Mouse (Mus musculus) liver, embryonic 11.5 days (tissue): ENCODE measurements around the gene Fam57a. TPM values are rescaled to one million over a fixed set of nuclear protein-coding genes. Genes with fewer than 3 reads are reported as not detected.

ENCODE experiments used
- ATAC-seq: fragments of 200-750 bp; cut with Nextera tagmentation; replicated peaks from 2 replicates; pipeline ENCODE4 v1.8.0; 2017; ENCODE audit warnings: moderate number of reproducible peaks, mild to moderate bottlenecking, moderate TSS enrichment, moderate library complexity; ENCODE audit not compliant: low FRiP score
- DNase-seq: peaks from one replicate; pipeline ENCODE4 v3.0.0-alpha.2; 2017; ENCODE audit warnings: low spot score
- H3K27ac ChIP-seq: fragments of 300-500 bp; sonication (generic); 2 replicates; pipeline ENCODE4 v1.5.1; 2014; ENCODE audit warnings: mild to moderate bottlenecking, low read depth, low read length, control low read depth
- H3K27me3 ChIP-seq: fragments of 300-500 bp; sonication (generic); replicated peaks from 2 replicates; pipeline ENCODE4 v1.6.1; 2014; ENCODE audit warnings: low read length, mixed read lengths; ENCODE audit not compliant: control insufficient read depth, insufficient read depth
- H3K36me3 ChIP-seq: fragments of 300-500 bp; sonication (generic); 2 replicates; pipeline ENCODE4 v1.6.1; 2014; ENCODE audit warnings: mild to moderate bottlenecking, low read length, moderate library complexity, mixed read lengths; ENCODE audit not compliant: control insufficient read depth, insufficient read depth
- H3K4me1 ChIP-seq: fragments of 300-500 bp; sonication (generic); replicated peaks from 2 replicates; pipeline ENCODE4 v1.6.1; 2014; ENCODE audit warnings: low read length, mixed read lengths; ENCODE audit not compliant: control insufficient read depth, insufficient read depth
- H3K4me2 ChIP-seq: fragments of 300-500 bp; sonication (generic); 2 replicates; pipeline ENCODE4 v1.6.1; 2014; ENCODE audit warnings: mild to moderate bottlenecking, control low read depth, moderate library complexity
- H3K4me3 ChIP-seq: fragments of 300-500 bp; sonication (generic); 2 replicates; pipeline ENCODE4 v1.5.1; 2014; ENCODE audit warnings: low read depth, low read length, control low read depth
- H3K9ac ChIP-seq: fragments of 300-500 bp; sonication (generic); 2 replicates; pipeline ENCODE4 v1.6.1; 2014; ENCODE audit warnings: low read depth, low read length, control low read depth
- H3K9me3 ChIP-seq: fragments of 300-500 bp; sonication (generic); 2 replicates; pipeline ENCODE4 v1.6.1; 2016; ENCODE audit warnings: low read length, inconsistent platforms, mixed read lengths; ENCODE audit not compliant: control insufficient read depth
- WGBS: fragments of 180-500 bp; shearing (Covaris S2); extraction: QIAGEN DNeasy Blood & Tissue Kit; methylation state at CpG from one replicate; pipeline ENCODE4 v1.1.7; 2014; 5-methylcytosine and 5-hydroxymethylcytosine counted together
- polyA plus RNA-seq: library from polyadenylated mRNA; unstranded; fragments of >200 nt; fragmentation: Nextera tagmentation; extraction: Ambion mirVana; gene quantifications from 2 replicates; pipeline ENCODE4 v1.2.1, GENCODE M21; 2014

Fam57a gene
- polyA plus RNA-seq, 1 experiment from 2014 or later = 14.8 TPM

DNA sequence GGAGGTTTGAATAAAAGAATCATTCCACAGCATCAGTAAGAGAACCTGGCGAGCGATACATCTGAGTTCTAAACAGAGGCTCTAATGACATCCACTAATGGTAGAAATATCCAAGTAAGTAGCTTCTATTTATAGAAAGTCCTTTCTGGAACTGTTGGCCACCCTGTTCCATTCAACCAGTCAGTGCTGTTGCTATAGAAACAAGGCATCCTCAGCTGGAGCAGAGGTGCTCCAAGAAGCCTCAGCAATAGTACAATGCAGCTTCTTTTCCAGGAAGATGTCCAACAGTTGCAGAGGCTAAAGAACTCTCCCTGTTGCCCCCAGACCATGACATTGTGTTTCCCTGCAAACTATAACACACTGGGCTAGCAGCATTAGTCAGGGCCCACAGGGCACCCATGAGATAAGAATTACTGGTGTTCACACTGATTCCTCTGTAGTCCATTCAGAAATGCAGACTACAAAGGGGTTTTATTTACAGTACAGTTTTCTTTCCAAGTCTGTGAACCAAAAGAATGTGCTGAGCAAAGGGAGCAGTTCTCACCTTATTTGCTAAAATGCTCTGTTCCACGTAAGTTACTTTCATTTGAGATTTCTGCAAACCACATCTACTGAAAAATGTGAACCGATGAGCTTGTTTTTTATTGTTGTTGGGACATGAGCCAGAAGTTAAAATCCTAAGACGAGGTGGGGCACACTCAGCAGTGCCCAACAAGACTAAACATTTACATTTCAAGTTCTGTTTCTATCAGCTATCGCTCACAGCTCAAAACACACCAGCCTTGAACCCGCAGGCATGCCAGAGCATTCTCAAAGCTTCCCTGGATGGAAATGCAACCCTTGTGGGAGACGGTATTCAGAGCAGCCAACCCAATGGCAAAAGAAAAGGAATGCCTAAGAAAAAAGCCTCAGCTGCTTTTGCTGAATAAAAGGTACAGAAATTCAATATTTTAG, 31.1 kb upstream of the Fam57a start:
- WGBS = 87% methylated on average over 8 of the region's 8 CpGs
- H3K4me3 ChIP-seq = no peak overlapping the region
- no peaks in the 10 kb centered on the region; the same call in 1 of the 2 replicates for H3K4me1 ChIP-seq
- H3K27ac ChIP-seq = no peak overlapping the region
- DNase-seq = no peak
- no peaks in the 10 kb centered on the region for H3K9me3 ChIP-seq
- no peak for ATAC-seq
- H3K36me3 ChIP-seq = no peaks in the 10 kb centered on the region; the same call in 1 of the 2 replicates
- no peaks in the 10 kb centered on the region for H3K27me3 ChIP-seq
- no peak overlapping the region for H3K4me2 ChIP-seq
- H3K9ac ChIP-seq = no peak overlapping the region

- H3K36me3 ChIP-seq = no peaks in the 10 kb centered on the region; the same call in 1 of the 2 replicates
- DNase-seq (no peak), ATAC-seq (no peak)
- 70% methylated on average over 4 of the region's 4 CpGs for WGBS
- H3K4me1 ChIP-seq = no peaks in the 10 kb centered on the region; the same call in 1 of the 2 replicates
- H3K4me2 ChIP-seq = no peak overlapping the region
- H3K27me3 ChIP-seq = no peaks in the 10 kb centered on the region
- no peak overlapping the region for H3K4me3 ChIP-seq
- H3K9me3 ChIP-seq = no peaks in the 10 kb centered on the region
- H3K9ac ChIP-seq = no peak overlapping the region
- no peak overlapping the region for H3K27ac ChIP-seq
Observed at GRCm38 (mm10) chr11:76150980-76151379, 28.5 kb upstream of the Fam57a start.

GRCm38 (mm10) chr11:76153236-76153951, 26.1 kb upstream of the Fam57a start:
- H3K4me3 ChIP-seq = no peak overlapping the region
- no peaks in the 10 kb centered on the region for H3K9me3 ChIP-seq
- no peaks in the 10 kb centered on the region; the same call in 1 of the 2 replicates for H3K36me3 ChIP-seq
- no peak overlapping the region for H3K27ac ChIP-seq
- no peaks in the 10 kb centered on the region; the same call in 1 of the 2 replicates for H3K4me1 ChIP-seq
- WGBS = 72% methylated on average over 5 of the region's 5 CpGs
- H3K4me2 ChIP-seq = no peak overlapping the region
- no peak for ATAC-seq
- H3K9ac ChIP-seq = no peak overlapping the region
- H3K27me3 ChIP-seq = no peaks in the 10 kb centered on the region
- no peak for DNase-seq

GRCm38 (mm10) chr11:76154200-76154599, 25.3 kb upstream of the Fam57a start:
- no peaks in the 10 kb centered on the region for H3K9me3 ChIP-seq
- H3K4me3 ChIP-seq = no peak overlapping the region
- no peak overlapping the region for H3K4me2 ChIP-seq
- WGBS = 83% methylated on average over 2 of the region's 2 CpGs
- H3K27ac ChIP-seq = no peak overlapping the region
- ATAC-seq (no peak), DNase-seq (no peak)
- no peak overlapping the region for H3K9ac ChIP-seq
- no peaks in the 10 kb centered on the region for H3K27me3 ChIP-seq
- no peaks in the 10 kb centered on the region; the same call in 1 of the 2 replicates for H3K4me1 ChIP-seq
- H3K36me3 ChIP-seq = no peaks in the 10 kb centered on the region; the same call in 1 of the 2 replicates

GRCm38 (mm10) chr11:76154861-76155260, 24.6 kb upstream of the Fam57a start:
- WGBS = 83% methylated on average over 2 of the region's 2 CpGs
- Histone ChIP-seq H3K4me3 (no peak overlapping the region), H3K27me3 (no peaks in the 10 kb centered on the region), H3K36me3 (no peaks in the 10 kb centered on the region; the same call in 1 of the 2 replicates), H3K4me1 (no peaks in the 10 kb centered on the region; the same call in 1 of the 2 replicates), H3K9ac (no peak overlapping the region), H3K27ac (no peak overlapping the region), H3K9me3 (no peaks in the 10 kb centered on the region), H3K4me2 (no peak overlapping the region)
- no peak for DNase-seq
- no peak for ATAC-seq

DNA sequence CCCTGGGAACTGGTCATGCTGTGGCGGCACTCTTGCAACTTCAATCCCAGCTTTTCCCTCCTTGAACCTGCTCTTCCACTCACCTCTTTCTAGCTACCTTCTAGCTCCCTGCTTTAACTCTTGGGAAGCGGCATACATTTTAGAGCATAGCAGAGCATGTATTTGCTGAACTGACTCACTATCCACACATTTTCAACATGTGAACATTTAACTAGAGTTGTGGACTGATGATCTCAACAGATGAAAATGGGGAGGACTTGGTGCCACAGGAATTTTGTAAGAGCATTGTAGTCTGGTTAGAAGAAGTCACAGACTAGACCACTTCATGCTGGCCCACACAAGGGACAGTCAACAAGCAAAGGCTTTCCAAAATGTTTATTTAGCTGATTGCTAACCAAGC, 21.1 kb upstream of the Fam57a start:
- Histone ChIP-seq H3K9me3 (no peaks in the 10 kb centered on the region), H3K4me3 (no peak overlapping the region), H3K27me3 (no peaks in the 10 kb centered on the region), H3K36me3 (no peaks in the 10 kb centered on the region; the same call in 1 of the 2 replicates), H3K9ac (no peak overlapping the region), H3K4me2 (no peak overlapping the region), H3K27ac (no peak overlapping the region), H3K4me1 (no peaks in the 10 kb centered on the region; the same call in 1 of the 2 replicates)
- WGBS = 96% methylated on average over 2 of the region's 2 CpGs
- no peak for ATAC-seq
- DNase-seq = no peak

DNA sequence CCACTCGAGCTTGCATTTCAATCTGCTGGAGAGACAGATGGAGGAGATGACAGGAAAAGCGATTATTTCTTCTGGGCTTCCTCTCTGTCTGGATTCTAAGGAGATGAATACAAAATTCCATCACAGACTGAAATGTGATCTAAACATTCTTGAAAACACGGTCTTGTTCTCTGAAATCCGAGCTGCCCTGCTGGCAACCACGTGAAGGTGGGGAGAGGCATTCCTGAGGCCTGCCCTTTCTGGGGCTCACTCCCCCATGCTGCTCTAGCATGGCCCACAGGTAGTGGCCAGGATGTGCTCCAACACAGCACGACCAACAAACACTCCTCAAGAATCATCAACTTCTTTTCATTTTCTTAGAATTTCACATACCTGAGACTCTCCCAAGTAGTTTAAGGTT, 19.2 kb upstream of the Fam57a start:
- WGBS = 52% methylated on average over 6 of the region's 6 CpGs
- DNase-seq (no peak), ATAC-seq (no peak)
- H3K27me3 ChIP-seq = no peaks in the 10 kb centered on the region
- no peak overlapping the region for H3K4me2 ChIP-seq
- no peak overlapping the region for H3K27ac ChIP-seq
- H3K9me3 ChIP-seq = no peaks in the 10 kb centered on the region
- H3K36me3 ChIP-seq = no peaks in the 10 kb centered on the region
- no peak overlapping the region for H3K4me3 ChIP-seq
- H3K4me1 ChIP-seq = no peaks in the 10 kb centered on the region
- no peak overlapping the region for H3K9ac ChIP-seq

GRCm38 (mm10) chr11:76166657-76167056, 12.8 kb upstream of the Fam57a start:
- DNase-seq (no peak), ATAC-seq (no peak)
- WGBS = over 99% methylated on average over 4 of the region's 4 CpGs
- no peak overlapping the region for H3K9ac ChIP-seq
- H3K27ac ChIP-seq = no peak overlapping the region
- H3K4me2 ChIP-seq = no peak overlapping the region
- no peaks in the 10 kb centered on the region for H3K27me3 ChIP-seq
- H3K9me3 ChIP-seq = no peaks in the 10 kb centered on the region
- H3K4me3 ChIP-seq = no peak overlapping the region
- H3K36me3 ChIP-seq = no peaks in the 10 kb centered on the region
- H3K4me1 ChIP-seq = no peaks in the 10 kb centered on the region
